Mouse (Mus musculus): ENCODE results near the gene Usf3.

The Usf3 gene

DNA sequence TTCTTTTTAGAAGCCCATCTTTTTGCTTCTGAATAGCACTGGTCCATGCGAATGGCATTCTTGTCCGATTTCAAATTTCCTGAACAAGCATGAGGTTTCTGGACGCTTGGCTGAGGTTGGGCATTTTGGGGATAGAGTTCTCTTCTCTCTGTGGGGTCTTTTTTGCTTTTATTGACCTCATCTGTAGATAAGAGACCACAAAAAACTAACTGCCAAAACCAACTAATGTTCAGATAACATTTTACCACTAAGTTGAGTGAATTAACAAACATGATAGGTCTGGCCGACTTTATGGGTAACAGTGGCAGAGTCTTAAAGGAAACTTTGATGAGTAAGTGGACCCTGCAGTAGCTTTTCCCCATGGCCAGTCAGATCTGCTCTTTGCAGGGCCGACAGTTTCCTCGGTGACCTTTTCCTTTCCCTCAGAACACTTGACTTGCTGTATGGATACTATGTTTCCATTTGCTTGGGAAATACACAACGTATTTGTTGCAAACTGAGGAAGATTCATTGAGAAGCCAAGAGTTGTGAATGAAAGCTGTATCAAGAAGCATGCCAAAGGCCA, 1.0 kb downstream of the Usf3 start:
- DNase-seq = no peak

DNA sequence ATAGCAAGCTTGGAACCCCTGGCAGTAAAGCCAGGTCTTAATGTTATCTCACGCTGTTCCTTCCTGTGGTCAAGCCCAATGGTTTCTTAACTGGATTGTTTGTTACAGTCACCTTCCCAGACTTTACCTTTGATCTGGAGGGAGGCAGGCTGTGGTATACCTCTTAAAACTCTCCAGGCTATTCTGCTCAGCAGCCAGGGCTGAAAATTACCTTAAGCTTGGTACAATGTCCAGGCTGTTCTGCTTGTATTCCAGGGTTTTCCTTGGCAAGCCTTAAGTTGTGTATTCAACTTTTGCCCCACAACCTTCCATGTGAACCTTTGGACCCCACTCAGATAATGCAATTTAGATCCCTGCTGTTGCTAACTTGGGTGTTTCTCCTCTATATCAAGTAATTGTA, 2.0 kb downstream of the Usf3 start:
- DNase-seq = no peak

DNA sequence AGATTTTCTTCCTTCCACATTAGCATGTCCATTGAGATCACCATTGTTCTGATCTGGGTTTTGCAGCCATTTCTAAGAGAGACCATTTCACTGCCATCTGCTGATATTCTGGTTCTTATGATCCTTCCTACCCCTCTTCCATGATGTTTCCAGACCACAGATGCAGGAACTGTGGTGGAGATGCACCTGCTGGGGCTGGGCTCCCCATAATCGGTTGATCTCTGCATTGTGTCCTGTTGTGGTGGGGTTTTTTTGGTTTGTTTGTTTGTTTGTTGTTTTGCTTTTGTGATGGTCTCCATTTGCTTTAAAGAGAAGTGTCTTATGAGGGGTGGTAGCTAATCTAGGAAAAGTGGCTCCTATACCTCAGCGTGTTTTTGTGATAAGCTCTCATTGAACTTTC, 3.5 kb downstream of the Usf3 start:
- no peak for DNase-seq

DNA sequence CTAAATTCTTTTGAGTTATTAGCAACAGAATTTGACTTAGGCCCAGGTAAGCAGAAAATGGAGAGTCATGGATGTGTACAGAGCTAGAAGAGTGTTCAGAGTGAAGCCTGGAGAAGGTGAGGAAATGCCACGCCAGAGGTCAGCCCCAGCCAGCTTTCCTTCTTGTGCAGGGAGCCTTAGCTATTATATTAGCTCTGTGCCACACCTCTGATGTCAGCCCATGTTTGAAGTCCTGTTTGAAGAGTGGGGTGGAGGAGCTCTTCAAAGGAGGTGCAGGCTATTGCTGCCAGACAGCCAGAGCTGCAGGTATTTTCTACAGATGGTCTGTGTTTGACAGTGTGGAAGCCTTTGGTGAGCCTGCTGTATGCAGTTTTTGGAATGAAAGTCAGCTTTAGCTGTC, 5.5 kb downstream of the Usf3 start:
- no peak for DNase-seq

DNA sequence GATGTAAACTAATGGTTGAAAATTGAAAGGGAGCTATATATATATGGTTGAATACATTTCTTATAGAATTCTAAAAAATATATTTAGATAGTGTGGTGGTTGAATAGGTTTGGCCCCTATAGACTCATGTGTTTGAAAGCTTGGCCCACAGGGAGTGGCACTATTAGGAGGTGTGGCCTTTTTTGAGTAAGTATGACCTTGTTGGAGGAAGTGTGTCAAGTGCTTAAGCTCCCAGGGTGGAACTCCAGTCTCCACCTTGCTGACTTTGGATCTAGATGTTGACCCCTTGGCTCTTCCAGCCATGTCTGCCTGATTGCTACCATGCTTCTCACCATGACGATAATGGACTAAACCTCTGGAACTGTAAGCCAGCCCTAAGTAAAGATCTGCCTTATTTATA, 9.6 kb downstream of the Usf3 start:
- DNase-seq = no peak

DNA sequence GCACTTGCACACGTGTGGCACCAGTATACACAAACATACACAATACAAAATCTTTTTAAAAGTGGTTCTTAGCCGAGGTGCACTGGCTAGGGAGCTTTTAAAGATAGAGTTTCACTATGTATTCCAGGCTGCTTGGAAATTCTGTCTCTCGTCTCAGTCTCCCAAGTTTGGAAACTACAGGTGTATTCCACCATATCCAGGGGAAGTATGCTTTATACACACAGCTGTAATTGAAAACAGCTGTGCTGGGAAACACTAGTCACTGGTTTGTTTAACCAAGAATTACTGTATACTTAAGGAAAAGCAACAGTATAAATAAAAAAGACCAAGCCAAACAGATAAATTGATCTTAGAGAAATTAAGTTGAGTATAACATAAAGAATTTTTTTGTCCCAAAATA, 11.7 kb downstream of the Usf3 start:
- DNase-seq = no peak

DNA sequence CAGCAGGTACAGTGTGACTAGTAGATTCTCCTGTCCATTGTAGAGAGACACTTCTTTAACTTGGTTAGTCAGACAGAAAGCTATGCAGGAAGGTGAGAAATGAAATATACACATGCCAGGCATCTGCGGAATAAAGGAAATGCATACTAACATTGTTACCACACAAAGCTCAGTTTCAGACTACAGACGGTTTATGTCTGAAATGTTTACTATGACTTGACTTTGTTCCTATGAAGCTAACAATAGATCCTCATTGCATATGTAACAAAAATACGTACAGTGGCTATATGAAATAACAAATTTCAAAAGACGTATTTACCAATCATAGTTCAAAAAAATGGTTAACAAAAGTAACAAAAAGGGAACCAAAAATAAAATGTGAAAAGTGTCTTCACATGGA, 14.1 kb downstream of the Usf3 start:
- no peak for DNase-seq

DNA sequence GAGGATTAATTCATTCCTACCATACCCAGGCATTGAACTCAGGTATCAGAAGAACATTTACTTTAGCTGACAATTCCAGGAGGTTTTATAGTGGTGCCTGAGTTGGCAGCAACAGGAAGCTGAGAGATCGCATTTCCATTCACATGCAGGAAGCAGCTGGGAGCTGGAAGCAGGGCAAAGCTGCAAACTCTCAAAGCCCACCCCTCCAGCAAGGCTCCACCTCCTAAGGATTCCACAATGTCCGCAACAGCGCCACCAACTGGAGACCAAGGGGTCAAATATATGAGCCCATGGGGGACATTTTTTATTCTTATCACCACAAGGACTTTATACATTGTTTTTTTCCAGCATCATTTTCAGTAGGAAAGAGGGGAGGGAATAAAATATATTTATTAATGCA, 15.7 kb downstream of the Usf3 start:
- DNase-seq = no peak

DNA sequence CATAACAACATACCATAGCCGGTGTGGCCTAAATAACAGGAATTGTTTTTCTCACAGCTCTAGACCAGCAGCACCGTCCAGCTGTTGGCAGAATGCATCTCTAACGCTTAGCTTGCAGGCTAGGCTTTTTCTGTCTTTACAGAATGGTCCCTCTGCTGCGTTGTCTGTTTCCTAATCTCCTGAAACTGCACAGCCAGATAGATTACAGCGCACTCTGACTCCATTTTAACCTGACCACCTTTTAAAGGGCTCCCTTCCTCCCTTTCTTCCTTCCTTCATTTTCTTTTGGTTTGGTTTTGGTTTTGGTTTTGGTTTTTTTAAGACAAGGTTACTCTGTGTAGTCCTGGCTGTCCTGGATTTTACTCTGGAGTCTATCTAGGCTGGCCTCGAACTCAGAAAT, 17.0 kb downstream of the Usf3 start:
- DNase-seq = no peak

DNA sequence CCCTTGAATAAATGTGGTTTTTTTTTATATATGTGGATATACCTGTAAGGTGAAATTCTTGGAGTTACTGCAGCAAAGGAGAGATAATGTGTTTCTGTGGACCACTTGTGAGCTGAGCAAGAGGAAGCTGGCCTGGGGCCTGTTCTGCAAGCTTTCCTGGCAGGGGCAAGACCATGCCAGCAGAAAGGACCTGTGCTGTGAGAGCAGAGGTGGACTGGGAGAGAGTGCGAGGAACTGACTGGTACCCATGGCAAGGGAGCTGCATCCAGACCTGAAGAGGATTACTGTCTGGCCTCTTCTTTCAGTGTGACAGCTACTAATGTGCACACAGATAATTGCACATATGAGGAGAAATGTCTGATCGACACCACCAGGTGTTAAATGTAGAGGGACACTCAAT, 17.9 kb downstream of the Usf3 start:
- DNase-seq = no peak

DNA sequence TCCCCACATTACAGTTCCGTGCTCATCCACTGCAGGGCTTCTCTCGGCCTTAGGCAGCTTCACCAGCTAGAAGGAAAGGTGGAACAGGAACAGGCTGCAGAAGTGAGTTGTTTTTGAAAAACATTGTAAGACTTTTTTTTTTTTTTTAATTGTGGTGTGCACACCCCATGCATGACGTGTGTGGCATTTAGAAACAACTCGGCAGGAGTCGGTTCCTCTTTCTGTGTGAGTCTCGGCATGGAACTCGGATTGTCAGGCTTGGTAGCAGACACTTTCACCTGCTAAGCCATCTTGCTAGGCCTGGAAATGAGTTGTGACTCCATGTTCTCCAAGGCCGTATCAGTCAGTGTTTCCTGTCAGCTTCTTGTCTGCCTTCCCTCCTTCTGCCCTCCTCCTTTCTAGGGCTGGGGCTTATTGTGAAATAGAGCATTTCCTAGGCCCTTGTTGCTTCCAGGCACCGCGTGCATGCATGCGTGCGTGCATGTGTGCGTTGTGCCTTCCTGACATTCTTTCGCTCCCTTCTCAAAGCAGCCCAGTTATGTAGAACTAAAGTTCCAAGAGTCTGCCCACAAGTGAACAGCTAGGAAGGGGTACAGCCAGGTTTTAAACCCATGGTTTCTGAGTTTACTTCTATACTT, 26.1 kb downstream of the Usf3 start:
- no peak for DNase-seq

DNA sequence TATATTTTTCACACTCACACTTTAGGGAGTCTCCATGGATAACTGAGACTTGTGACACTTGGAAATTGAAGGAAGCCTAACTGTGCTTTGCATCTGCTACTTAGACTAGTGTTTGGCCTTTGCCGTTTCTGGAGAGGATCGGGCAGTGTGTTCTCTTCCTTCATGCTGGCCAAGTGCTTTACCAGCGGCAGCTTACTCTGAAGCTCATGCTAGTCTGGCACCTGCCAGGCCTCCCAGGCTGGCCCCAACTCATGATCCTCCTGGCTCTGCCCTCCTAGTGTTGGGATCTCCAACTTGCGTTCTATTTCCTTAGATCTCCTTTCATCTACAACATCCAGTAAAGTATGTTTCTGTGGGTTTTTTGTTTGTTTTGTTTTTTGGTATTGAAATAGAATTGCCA, 27.1 kb downstream of the Usf3 start:
- no peak for DNase-seq

DNA sequence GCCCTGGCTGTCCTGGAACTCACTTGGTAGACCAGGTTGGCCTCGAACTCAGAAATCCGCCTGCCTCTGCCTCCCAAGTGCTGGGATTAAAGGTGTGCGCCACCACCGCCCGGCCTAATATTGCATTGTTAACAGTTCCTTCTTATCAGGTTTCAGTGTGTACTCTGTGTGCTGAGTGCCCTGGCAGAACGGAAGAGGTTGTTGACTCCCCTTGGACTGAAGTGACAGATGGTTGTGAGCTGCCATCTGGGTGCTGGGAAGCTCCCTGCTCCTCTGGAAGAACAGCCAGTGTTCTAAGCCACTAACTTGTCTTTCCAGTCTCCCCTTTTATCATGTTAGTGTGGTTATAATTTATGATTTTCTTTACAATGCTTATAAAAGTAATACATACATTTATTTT, 31.3 kb downstream of the Usf3 start:
- no peak for DNase-seq

DNA sequence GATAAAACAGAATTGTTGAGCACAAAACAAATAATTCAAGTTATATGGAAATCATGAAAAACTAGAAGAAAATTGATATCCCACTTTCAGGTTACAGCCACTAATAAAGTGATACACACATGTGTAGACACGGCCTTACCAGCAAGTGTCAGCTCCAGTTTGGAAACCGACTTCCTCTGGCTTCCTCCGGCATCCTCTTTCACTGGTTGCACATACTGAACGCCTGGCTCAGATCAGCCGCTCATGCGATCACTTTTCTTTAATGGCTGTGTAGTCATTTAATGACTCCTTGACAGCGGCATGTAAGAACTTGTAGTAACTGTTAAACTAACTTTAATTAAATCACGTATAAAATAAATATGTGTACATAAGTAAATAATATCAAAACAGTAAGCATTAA, 32.9 kb downstream of the Usf3 start:
- no peak for DNase-seq

DNA sequence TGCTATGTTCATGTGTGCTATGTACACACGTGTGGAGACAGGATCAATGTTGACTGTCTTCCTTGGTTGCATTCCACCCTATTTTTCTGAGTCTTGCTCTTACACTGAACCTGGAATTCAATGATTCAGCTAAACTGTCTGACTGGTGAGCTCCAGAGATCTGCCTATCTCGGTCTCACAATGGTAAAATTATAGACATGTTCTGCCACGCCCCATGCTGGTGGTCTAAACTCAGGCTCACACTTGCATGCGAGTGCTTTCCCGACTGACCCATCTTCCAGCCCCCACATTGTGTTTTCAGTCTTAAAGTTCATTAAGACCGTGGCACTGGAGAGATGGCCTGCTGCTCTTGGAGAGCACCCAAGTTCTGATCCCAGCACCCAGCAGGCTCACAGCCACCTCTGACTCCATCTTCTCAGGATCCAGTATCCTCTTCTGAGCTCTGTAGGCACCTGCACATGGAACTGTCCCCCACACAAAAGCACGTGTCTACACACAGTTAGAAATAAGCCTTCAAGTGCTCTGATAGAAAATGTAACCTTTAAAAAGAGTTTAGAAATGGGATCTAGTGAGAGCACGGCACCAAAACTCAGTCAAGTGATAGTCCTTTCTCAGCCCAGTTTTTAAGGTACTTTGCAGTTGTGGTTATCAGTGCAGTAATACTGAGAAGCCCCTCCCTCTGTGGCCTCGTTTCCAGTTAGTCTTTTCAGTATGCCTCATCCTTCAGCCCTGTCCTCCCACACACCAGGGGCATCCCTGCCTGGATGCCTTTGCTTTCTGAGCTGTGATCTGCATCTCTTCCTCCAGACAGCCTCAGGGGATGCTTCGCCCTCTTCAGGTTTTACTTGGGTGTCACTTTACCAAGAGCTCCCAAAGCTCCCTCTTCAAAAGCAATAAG, 37.4 kb downstream of the Usf3 start:
- DNase-seq = peak; percentile 54

DNA sequence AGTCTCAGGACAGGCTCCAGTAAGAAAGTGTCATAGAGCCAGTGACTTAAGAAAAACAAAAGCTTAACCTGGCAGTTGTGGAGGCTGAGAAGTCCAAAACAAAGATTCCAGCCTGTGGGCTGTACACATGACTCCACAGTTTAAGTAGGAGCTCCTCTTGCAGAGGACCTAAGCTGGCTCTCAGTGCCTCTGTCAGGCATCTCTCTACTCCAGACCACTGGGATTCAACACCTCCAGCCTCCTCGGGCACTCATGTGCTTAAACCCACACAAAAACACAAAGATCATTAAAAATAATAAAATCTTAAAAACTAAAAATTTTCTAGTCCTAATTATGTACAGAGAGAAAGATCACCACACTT, 38.0 kb downstream of the Usf3 start:
- no peak for DNase-seq

DNA sequence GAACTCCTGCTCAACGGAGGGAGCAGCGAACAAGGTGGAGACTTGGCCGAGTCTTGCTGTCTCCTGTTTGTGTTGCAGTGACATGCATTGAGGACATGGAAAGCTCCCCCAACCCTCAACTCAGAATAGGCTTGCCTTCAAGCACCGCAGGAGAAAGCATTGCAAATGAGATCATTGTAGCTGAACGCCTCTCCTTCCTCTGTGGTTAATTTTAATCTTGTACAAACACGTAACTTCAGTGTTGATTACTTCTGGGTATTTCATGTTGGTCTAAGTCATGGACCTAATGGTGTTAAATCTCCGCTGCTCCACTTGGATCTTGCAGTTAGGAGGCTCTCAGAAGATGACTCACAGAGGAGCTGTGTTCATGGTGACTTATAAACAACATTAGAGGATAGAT, 39.7 kb downstream of the Usf3 start:
- DNase-seq = no peak

DNA sequence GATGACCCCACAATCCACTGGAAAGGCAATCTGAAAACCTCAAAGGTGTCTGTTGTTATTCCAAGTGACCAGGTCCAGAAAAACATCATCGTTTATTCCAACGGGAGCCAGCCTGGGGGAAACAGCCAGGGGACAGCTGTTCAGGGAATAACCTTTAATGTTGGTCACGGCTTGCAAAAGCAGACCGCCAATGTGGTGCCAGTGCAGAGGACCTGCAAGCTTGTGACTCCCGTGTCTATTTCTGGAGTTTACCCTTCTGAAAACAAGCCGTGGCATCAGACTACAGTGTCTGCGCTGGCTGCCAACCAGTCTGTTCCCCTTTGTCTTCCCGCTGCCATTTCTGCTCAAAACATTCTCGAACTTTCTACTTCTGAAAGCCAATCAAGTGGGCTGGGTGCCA, 42.5 kb downstream of the Usf3 start:
- DNase-seq = no peak

DNA sequence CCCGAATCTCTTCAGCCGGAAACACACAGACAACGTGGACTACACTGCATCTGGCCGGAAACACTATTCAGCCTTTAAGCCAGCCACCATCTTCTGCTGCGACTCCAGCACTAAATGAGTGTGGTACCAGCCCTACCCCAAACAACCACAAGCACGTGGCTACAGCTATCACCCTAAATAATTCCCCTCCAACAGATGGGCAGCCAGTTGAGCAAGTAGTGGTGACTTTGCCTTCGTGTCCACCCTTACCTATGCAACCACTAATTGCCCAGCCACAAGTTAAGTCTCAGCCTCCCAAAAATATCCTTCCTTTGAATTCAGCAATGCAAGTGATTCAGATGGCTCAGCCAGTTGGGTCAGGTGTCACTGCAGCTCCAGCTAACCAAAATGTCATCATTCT, 43.4 kb downstream of the Usf3 start:
- no peak for DNase-seq

DNA sequence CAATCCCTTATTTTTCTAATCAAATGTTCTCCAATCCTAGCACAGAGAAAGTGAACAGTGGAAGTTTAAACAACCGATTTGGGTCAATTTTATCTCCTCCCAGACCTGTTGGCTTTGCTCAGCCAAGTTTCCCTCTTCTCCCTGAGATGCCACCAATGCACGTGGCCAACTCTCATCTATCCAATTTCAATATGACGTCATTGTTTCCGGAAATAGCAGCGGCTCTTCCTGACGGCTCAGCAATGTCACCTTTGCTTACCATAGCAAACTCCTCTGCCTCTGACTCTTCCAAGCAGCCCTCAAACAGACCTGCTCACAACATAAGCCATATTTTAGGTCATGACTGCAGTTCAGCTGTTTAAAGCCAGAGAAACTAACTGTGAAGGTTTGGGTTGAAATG, 48.4 kb downstream of the Usf3 start:
- no peak for DNase-seq

DNA sequence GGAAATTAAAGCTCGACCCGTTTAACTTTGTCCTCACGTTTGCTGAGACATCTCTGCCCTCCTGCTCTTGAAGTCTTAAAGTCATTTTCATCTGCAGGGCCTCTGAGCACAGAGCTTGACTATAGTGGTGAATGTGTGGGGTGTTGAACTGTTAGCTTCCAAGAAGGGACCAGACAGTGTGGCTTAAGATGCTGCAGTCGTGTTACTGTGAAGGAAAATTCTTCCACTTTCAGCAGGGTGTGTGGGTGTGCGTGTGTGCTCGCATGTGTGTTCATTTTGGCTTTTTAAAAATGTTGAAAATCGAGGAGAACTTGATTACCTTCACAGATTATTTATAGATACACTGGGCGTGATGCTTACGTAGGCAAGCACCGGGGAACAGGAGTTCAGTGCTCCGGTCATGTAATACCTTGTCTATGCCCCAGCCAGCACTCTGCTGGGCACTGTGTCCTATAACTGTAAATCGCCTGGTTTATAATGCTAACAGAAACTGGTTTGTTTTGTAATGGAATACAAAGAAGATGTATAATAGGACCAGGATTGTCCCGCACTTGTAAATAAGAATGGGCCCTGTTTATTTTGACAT, 53.8 kb downstream of the Usf3 start:
- no peak for DNase-seq

DNA sequence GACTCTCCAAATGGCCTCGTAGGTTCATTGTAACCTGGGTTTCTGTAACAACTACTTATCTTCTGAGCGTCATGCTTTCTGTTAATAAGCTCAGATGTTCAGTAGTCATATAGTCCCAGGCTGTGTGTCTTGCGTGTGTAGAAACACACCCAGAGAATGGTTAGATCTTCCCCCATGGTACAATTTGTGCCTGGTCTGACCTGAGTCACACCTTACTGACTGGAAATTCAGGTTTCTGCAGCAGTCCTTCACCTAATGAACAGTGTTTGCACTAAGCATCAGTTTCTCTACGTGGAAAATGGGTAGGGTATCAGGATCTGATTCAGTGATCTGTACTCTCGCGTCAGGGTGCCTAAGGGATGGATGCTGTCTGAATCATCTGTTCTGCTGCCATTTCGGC, 60.0 kb downstream of the Usf3 start:
- no peak for DNase-seq

DNA sequence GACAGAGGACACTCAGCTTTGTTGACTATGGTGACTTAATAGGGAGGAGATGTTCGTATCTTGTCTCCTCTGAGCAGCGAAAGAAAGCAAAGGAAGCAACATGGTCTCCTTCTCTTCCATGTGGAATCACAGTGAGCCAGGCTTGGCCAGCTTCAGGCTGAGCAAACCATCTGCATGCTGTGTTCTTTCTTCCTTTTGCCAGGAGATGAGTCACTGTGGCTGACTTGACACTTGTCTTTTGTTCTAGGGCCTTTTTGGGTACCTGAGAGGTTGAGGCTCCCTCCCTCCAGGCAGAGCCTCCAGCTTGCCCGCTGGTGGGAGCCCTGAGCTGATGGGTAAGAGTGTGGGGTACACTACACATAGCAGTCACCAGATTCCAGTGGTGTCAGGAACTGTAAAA, 64.8 kb downstream of the Usf3 start:
- DNase-seq = no peak

DNA sequence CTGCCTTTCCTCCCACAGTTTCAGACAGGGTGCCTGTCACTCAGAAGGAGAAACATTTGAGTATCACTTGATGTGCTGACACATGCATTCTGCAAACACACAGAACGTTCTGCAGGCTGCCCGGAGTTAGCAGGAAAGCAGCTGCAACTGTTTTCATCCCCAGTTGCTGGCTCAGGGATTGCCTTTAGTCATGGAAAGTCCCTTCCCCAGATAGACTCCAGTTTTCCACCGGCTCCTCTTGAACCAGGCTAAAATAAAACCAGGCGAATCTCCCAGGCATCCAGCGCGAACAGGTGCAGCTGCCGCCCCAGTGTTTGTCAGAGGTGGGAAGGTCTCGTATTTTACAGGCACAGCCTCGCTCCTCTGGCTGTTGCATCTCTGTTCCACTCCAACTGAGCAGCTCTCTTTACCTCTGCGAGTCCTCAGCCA, 65.8 kb downstream of the Usf3 start:
- DNase-seq = no peak
